Mouse (Mus musculus) G1E (cell line): ENCODE measurements around the gene Olfr270. TPM values are rescaled to one million over a fixed set of nuclear protein-coding genes. Genes with fewer than 3 reads are reported as not detected.

Experiments
- ATAC-seq: 2 replicates; pipeline ENCODE4 v1.8.0; 2016; ENCODE audit warnings: mild to moderate bottlenecking; ENCODE audit not compliant: insufficient number of reproducible peaks, poor library complexity, low FRiP score, severe bottlenecking; ENCODE audit errors: extremely low read depth
- DNase-seq: peaks from one replicate; pipeline ENCODE4 v3.0.0; 2012; ENCODE audit warnings: low spot score
- H3K27me3 ChIP-seq: 2 replicates; pipeline ENCODE4 v1.6.1; 2012; ENCODE audit warnings: mild to moderate bottlenecking, low read length, inconsistent platforms; ENCODE audit not compliant: insufficient read depth
- H3K36me3 ChIP-seq: replicated peaks from 2 replicates; pipeline ENCODE3; 2012; ENCODE audit warnings: mild to moderate bottlenecking, inconsistent platforms
- H3K4me1 ChIP-seq: 2 replicates; pipeline ENCODE4 v1.6.1; 2012; ENCODE audit warnings: low read depth, low read length, inconsistent platforms, mixed read lengths; ENCODE audit not compliant: insufficient read depth
- H3K4me3 ChIP-seq: 2 replicates; pipeline ENCODE4 v1.5.1; 2012; ENCODE audit warnings: low read depth, mild to moderate bottlenecking, inconsistent platforms, low read length, moderate library complexity, mixed read lengths
- H3K9me3 ChIP-seq: replicated peaks from 2 replicates; pipeline ENCODE4 v1.6.1; 2012; ENCODE audit warnings: inconsistent platforms
- CTCF ChIP-seq: IDR thresholded peaks from 2 replicates; pipeline ENCODE4 v1.5.1; 2012; ENCODE audit warnings: low read depth, low read length, inconsistent platforms, mixed read lengths
- GATA1 ChIP-seq: IDR thresholded peaks from 2 replicates; pipeline ENCODE4 v1.6.1; 2012; ENCODE audit warnings: borderline replicate concordance, low read length, inconsistent platforms, mixed read lengths
- GATA2 ChIP-seq: IDR thresholded peaks from 2 replicates; pipeline ENCODE4 v1.6.1; 2012; ENCODE audit warnings: low read depth, low read length, inconsistent platforms, borderline replicate concordance
- POLR2AphosphoS5 ChIP-seq: IDR thresholded peaks from 2 replicates; pipeline ENCODE4 v1.6.1; 2012; ENCODE audit warnings: low read depth, low read length, inconsistent platforms; ENCODE audit not compliant: insufficient replicate concordance
- TAL1 ChIP-seq: conservative IDR thresholded peaks from 2 replicates; pipeline ENCODE4 v1.6.1; 2012; ENCODE audit warnings: low read depth, low read length, inconsistent platforms, mixed read lengths
- polyA plus RNA-seq: library from polyadenylated mRNA; stranded (reverse); fragments of >175 nt; gene quantifications from 2 replicates; pipeline ENCODE4 v1.2.3, GENCODE M21; 2012
- total RNA-seq, 2 experiments: library from RNA; stranded (forward) in 1 of 2; stranded (reverse) in 1 of 2; fragments of 200-1000 nt in 1 of 2; fragments of >200 nt in 1 of 2; fragmentation: Nextera tagmentation in 1 of 2; gene quantifications; 2 replicates each; pipeline ENCODE4 v1.2.3; 2014 to 2017

Gene Olfr270
- total and polyA plus RNA-seq, 3 experiments, result 0.38 TPM; not detected in 2

DNA sequence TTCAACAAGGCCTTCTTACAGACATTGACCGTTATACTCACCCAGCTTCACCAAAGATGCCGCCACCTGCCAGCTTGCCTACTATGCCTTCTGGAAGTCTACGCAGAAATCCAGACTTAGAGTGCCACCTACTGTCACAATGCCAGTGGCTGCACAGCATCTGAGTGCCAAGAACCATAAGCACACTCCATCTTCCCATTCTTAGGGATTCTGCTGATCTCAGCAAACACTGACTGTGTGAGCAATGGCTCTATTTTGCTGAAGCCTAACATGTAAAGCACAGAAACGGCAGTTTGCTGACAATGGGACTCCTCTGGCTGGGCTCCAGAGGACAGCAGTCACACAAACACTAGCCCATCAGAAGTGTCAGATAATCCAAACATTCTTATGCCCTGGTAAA is 5.7 kb upstream of the Olfr270 start:
- Histone ChIP-seq H3K27me3 (peaks cover 5% of the 10 kb centered on the region; the same call in 1 of the 2 replicates), H3K36me3 (no peaks in the 10 kb centered on the region), H3K4me3 (no peak overlapping the region), H3K9me3 (no peaks in the 10 kb centered on the region), H3K4me1 (no peaks in the 10 kb centered on the region)
- TF ChIP-seq POLR2AphosphoS5 (no peak), CTCF (no peak), GATA2 (no peak), TAL1 (no peak), GATA1 (no peak)
- DNase-seq (no peak), ATAC-seq (no peak)

DNA sequence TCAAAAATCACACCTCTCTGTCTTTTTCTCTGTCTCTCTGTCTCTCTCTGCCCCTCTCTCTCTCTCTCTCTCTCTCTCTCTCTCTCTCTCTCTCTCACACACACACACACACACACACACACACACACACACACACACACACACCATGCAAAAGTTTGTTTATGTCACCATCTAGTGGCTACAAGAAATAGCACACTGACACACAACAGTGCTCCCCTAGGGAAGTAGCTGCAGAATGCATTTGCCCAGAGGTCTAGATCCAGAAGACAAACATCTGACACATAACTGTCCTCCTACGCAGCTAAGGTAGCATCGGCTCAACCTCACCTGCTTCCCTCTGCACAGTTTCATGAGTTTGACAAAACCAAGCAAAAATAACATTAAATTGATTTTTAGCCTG is 20.9 kb downstream of the Olfr270 start:
- Histone ChIP-seq H3K4me3 (no peak overlapping the region), H3K4me1 (no peaks in the 10 kb centered on the region), H3K36me3 (no peaks in the 10 kb centered on the region), H3K9me3 (no peaks in the 10 kb centered on the region), H3K27me3 (peaks cover 8% of the 10 kb centered on the region)
- ATAC-seq (peak; percentile 49; the same call in 1 of the 2 replicates), DNase-seq (no peak)
- TF ChIP-seq GATA1 (no peak), POLR2AphosphoS5 (no peak), TAL1 (no peak), GATA2 (no peak), CTCF (no peak)

DNA sequence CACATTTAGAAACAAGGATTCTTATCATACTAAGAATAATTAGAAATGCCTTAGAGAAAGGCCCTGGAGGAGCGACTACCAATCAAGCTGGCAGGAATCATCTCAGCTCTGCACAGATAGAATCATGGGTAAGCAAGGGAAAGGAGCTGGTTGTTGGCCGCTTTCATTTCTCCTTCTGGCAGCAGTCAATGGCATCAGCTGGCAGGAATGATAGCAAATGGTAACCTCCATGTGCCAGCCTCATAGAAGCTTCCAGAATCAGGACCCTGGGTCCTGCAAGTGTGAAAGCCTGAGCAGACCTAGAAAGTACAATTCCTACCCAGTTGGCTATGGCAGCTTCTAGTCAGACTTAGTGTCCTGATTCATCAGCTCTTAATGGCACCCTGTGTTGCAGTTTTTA is 21.9 kb downstream of the Olfr270 start:
- DNase-seq (no peak), ATAC-seq (no peak)
- H3K4me3 ChIP-seq, result no peak overlapping the region
- TF ChIP-seq GATA1 (no peak), GATA2 (no peak), TAL1 (no peak), CTCF (no peak), POLR2AphosphoS5 (no peak)
- no peaks in the 10 kb centered on the region for H3K9me3 ChIP-seq
- H3K4me1 ChIP-seq, result no peaks in the 10 kb centered on the region
- H3K36me3 ChIP-seq, result no peaks in the 10 kb centered on the region
- H3K27me3 ChIP-seq, result peaks cover 8% of the 10 kb centered on the region

DNA sequence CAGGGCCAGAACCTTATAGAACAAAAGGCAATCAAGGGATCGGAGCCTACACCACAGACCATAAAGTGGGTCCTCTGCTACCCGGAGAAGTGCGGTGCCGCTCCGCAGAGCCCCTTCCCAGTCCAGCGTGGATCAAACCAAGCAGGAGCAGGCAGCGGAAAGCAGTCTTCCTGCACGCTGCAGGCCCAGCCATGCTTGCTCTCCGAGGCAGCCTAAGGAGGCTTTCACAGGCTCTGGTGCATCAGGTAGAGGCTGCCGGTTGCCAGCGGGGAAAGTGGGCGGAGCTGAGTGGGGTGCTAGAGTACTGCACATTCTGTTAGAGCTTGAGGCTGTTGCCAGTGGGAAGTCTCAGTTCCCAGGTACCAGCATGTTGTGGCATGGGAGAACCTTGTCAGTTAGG is 24.9 kb downstream of the Olfr270 start, which contains the start of gene Nipsnap3a:
TSS of gene Nipsnap3a (plus strand) at position 25 of the 400 bp plus-strand sequence.
- DNase-seq (no peak), ATAC-seq (no peak)
- Histone ChIP-seq H3K4me1 (no peaks in the 10 kb centered on the region), H3K9me3 (no peaks in the 10 kb centered on the region), H3K4me3 (no peak within 1 kb of the TSS), H3K36me3 (no peaks in the 10 kb centered on the region), H3K27me3 (peaks cover 4% of the 10 kb centered on the region; the same call in 1 of the 2 replicates)
- no peak for TF ChIP-seq TAL1
- no peak for TF ChIP-seq GATA1
- TF ChIP-seq POLR2AphosphoS5, result no peak
- TF ChIP-seq CTCF, result no peak
- TF ChIP-seq GATA2, result no peak

DNA sequence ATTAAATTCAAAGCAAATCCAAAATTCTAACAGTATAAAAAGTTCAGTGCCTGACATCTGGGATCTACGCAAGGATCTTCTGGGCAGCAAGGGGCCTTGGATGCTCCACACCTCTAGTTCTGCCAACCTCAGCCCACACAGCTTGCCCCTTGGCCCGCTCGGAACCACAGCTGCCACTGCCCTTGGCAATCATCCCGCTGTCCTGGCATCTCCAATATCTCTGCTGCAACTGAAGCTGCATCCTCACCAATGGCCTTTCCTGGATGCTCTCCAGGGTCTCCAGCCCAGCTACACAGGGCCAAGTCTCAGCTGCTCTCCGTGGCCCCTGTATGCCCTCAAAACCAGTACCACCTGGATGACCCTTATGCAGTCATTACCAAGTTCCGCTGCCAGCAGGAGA is 35.1 kb downstream of the Olfr270 start:
- H3K27me3 ChIP-seq, result peaks cover 7% of the 10 kb centered on the region; the same call in 1 of the 2 replicates
- no peaks in the 10 kb centered on the region for H3K36me3 ChIP-seq
- ATAC-seq (no peak), DNase-seq (no peak)
- H3K9me3 ChIP-seq, result no peaks in the 10 kb centered on the region
- no peak for TF ChIP-seq POLR2AphosphoS5
- TF ChIP-seq CTCF, result no peak
- no peak overlapping the region for H3K4me3 ChIP-seq
- no peaks in the 10 kb centered on the region for H3K4me1 ChIP-seq

DNA sequence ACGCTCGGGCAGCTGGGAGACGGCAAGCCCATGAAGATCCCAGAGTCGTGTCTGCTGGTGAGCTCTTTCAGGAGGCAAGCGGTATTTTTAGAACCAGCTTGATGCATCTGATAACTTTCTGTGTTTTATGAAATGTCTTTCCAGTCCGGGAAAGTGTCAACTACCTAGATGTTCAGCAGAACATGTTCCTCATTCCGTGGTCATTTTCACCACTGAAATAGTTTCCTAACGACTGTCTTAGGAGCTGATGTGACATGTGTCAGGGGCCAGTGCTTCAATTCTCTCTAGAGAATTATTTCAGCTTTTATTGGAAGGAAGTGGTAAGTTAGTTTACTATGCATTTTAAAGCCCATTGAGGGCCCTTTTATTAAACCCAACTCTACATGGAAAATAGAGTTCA is 35.8 kb downstream of the Olfr270 start:
- no peak overlapping the region for H3K4me3 ChIP-seq
- H3K9me3 ChIP-seq, result no peaks in the 10 kb centered on the region
- no peaks in the 10 kb centered on the region for H3K4me1 ChIP-seq
- H3K27me3 ChIP-seq, result peaks cover 7% of the 10 kb centered on the region; the same call in 1 of the 2 replicates
- TF ChIP-seq CTCF, result no peak
- TF ChIP-seq GATA1, result no peak
- no peak for TF ChIP-seq GATA2
- no peak for TF ChIP-seq TAL1
- no peak for TF ChIP-seq POLR2AphosphoS5
- H3K36me3 ChIP-seq, result no peaks in the 10 kb centered on the region
- DNase-seq, result no peak
- no peak for ATAC-seq

DNA sequence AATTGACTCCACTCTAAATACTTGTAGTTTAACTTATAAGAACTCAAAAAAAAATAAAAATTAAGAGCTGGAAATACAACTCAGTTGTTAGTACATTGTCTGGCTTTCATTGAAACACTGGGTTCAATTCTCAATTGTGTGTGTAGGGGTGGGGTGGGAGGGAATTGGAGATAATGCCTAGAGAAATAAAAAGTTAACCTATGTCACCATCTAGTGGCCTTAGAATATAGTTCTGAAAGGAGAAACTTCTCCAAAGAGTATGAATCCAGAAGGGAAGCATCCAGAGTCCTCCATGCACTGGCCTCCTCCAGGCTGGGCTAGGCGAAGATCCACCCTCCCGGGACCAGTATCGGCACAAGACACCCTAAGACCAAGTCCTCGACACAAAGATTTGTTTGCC is 44.8 kb downstream of the Olfr270 start:
- ATAC-seq, result no peak
- peak; percentile 1 for DNase-seq
- H3K4me3 ChIP-seq, result no peak overlapping the region
- H3K9me3 ChIP-seq, result no peaks in the 10 kb centered on the region
- H3K4me1 ChIP-seq, result peaks cover 10% of the 10 kb centered on the region
- no peaks in the 10 kb centered on the region for H3K36me3 ChIP-seq
- H3K27me3 ChIP-seq, result 0 out of 2 replicates have a peak, but pooled peaks cover 4% of the 10 kb centered on the region
- no peak for TF ChIP-seq POLR2AphosphoS5
- no peak for TF ChIP-seq GATA1
- no peak for TF ChIP-seq CTCF
- TF ChIP-seq GATA2, result no peak
- TF ChIP-seq TAL1, result no peak
